In genomic region chr10:11326526-11326925, GRCm38 (mm10) we compare ENCODE assay signal across 15 mouse cellular contexts. TPM values are rescaled to one million over a fixed set of nuclear protein-coding genes. Genes with fewer than 3 reads are reported as not detected.
DNase-seq lines count a peak whose midpoint lies in the region; ATAC-seq and TF ChIP-seq lines count a peak whose summit lies in the region.
"Had no signal": no experiment of that assay in that cellular context is flagged by ENCODE, and none has a peak within 500 bp of the region (broad histone marks: within the 10 kb centered on the region; RNA-seq: fewer than 3 reads in every experiment).

No protein-coding gene starts in this region.

- H3K27ac ChIP-seq in heart, adult 2 months = no peak overlapping the region
- H3K27ac ChIP-seq in liver, adult 2 months (replicated peaks; ENCODE audit: insufficient read depth, low read depth, low read length) = no peak overlapping the region
- H3K27ac ChIP-seq in liver, embryonic 11.5 days (ENCODE audit: low read depth, low read length) = no peak overlapping the region
- no peak overlapping the region for H3K27ac ChIP-seq in liver, embryonic 14.5 days
- H3K27ac ChIP-seq: embryonic facial prominence, embryonic 10.5 days; hindbrain, embryonic 14.5 days; limb, embryonic 15.5 days; macrophage; midbrain, embryonic 13.5 days had no signal

- no peaks in the 10 kb centered on the region for H3K27me3 ChIP-seq in heart, adult 2 months (ENCODE audit: control insufficient read depth, insufficient read depth, low read length)
- H3K27me3 ChIP-seq in liver, adult 2 months (ENCODE audit: control insufficient read depth, insufficient read depth, low read length) = no peaks in the 10 kb centered on the region
- H3K27me3 ChIP-seq in liver, embryonic 11.5 days (replicated peaks; ENCODE audit: control insufficient read depth, insufficient read depth, low read length) = no peaks in the 10 kb centered on the region
- no peaks in the 10 kb centered on the region for H3K27me3 ChIP-seq in liver, embryonic 14.5 days (ENCODE audit: control insufficient read depth, insufficient read depth, low read length)
- H3K27me3 ChIP-seq: limb, embryonic 15.5 days; midbrain, embryonic 13.5 days had no signal

- H3K9ac ChIP-seq in heart, adult 2 months (ENCODE audit: low read depth, low read length) = no peak overlapping the region
- no peak overlapping the region for H3K9ac ChIP-seq in liver, adult 2 months (ENCODE audit: low read depth, low read length)
- H3K9ac ChIP-seq in liver, embryonic 11.5 days (ENCODE audit: low read depth, low read length) = no peak overlapping the region
- no peak overlapping the region for H3K9ac ChIP-seq in liver, embryonic 14.5 days (replicated peaks)
- H3K9ac ChIP-seq: hindbrain, embryonic 14.5 days; limb, embryonic 15.5 days; midbrain, embryonic 13.5 days had no signal

- no peaks in the 10 kb centered on the region for H3K79me2 ChIP-seq in heart, adult 2 months (replicated peaks; ENCODE audit: control insufficient read depth, insufficient read depth, low read length)
- no peaks in the 10 kb centered on the region for H3K79me2 ChIP-seq in liver, adult 2 months (ENCODE audit: control insufficient read depth, insufficient read depth, low read length)

- no peaks in the 10 kb centered on the region for H3K9me3 ChIP-seq in liver, embryonic 11.5 days (ENCODE audit: control insufficient read depth, low read length)
- H3K9me3 ChIP-seq in liver, embryonic 14.5 days (ENCODE audit: control insufficient read depth, low read length) = no peaks in the 10 kb centered on the region
- H3K9me3 ChIP-seq: embryonic facial prominence, embryonic 10.5 days; limb, embryonic 15.5 days; midbrain, embryonic 13.5 days had no signal

- no peak for DNase-seq in heart, adult 2 months
- DNase-seq in heart, adult 9 months (ENCODE audit: low spot score in 2 of 2) = no peak
- no peak for DNase-seq in liver, adult 2 months (ENCODE audit: extremely low read depth, low read depth, low spot score)
- DNase-seq in liver, embryonic 11.5 days (ENCODE audit: low spot score) = no peak
- DNase-seq in NIH3T3 (ENCODE audit: low read depth) = peak; percentile 43
- DNase-seq in liver, embryonic 14.5 days (ENCODE audit: low read depth in 3 of 3, low spot score in 3 of 3) = no peak
- no peak for DNase-seq in heart, postnatal 4 days
- DNase-seq: adrenal gland, postnatal 25 days; B cell, adult 2 months had no signal

- H3K4me2 ChIP-seq in liver, embryonic 11.5 days = no peak overlapping the region
- no peak overlapping the region for H3K4me2 ChIP-seq in liver, embryonic 14.5 days (ENCODE audit: low read depth)
- H3K4me2 ChIP-seq: hindbrain, embryonic 14.5 days; limb, embryonic 15.5 days; midbrain, embryonic 13.5 days had no signal

- TF ChIP-seq POLR2A in heart, adult 2 months (IDR thresholded peaks at IDR 0.05; ENCODE audit: insufficient read depth, low read depth, low read length) = no peak
- TF ChIP-seq POLR2A in liver, adult 2 months (IDR thresholded peaks at IDR 0.05; ENCODE audit: extremely low read depth, insufficient read depth, low read length) = no peak

- no peaks in the 10 kb centered on the region for H3K36me3 ChIP-seq in heart, adult 2 months (ENCODE audit: control insufficient read depth, insufficient read depth, low read length)
- H3K36me3 ChIP-seq in liver, adult 2 months (ENCODE audit: control insufficient read depth, insufficient read depth, low read length) = no peaks in the 10 kb centered on the region
- no peaks in the 10 kb centered on the region for H3K36me3 ChIP-seq in liver, embryonic 11.5 days (ENCODE audit: control insufficient read depth, insufficient read depth, low read length)
- H3K36me3 ChIP-seq in liver, embryonic 14.5 days (replicated peaks; ENCODE audit: control insufficient read depth, insufficient read depth, low read depth) = no peaks in the 10 kb centered on the region
- H3K36me3 ChIP-seq: embryonic facial prominence, embryonic 10.5 days; limb, embryonic 15.5 days; midbrain, embryonic 13.5 days had no signal

- WGBS in heart, adult 2 months = 86% methylated on average over 3 of the region's 3 CpGs
- WGBS in liver, adult 2 months = 94% methylated on average over 3 of the region's 3 CpGs
- WGBS in liver, embryonic 11.5 days = 85% methylated on average over 3 of the region's 3 CpGs
- 85% methylated on average over 3 of the region's 3 CpGs for WGBS in liver, embryonic 14.5 days (ENCODE audit: insufficient replicate concordance)

- TF ChIP-seq CTCF in heart, adult 2 months (IDR thresholded peaks at IDR 0.05) = peak; percentile 57
- TF ChIP-seq CTCF in liver, adult 2 months (IDR thresholded peaks at IDR 0.05; ENCODE audit: low read depth, low read length) = peak; percentile 44; the same call in 1 of the 2 replicates
- TF ChIP-seq CTCF in liver, embryonic 14.5 days (IDR thresholded peaks at IDR 0.05; ENCODE audit: low read depth) = peak; percentile 66

- ATAC-seq in liver, embryonic 11.5 days (replicated peaks; ENCODE audit: low FRiP score) = no peak
- ATAC-seq in liver, embryonic 14.5 days (ENCODE audit: insufficient read depth) = no peak
- no peak for ATAC-seq in erythroid progenitor cell, adult 5-6 weeks (replicated peaks; ENCODE audit: low FRiP score, poor library complexity, severe bottlenecking)
- ATAC-seq: midbrain, embryonic 13.5 days had no signal

- intact Hi-C loops in heart, adult 2 months (cut with DNase I) = no loop called here

- TF ChIP-seq EP300 in heart, adult 2 months (IDR thresholded peaks at IDR 0.05; ENCODE audit: insufficient read depth, low read depth, low read length) = no peak
- TF ChIP-seq EP300 in liver, embryonic 14.5 days (IDR thresholded peaks at IDR 0.05; ENCODE audit: low read depth) = no peak

- no peaks in the 10 kb centered on the region for H3K4me1 ChIP-seq in heart, adult 2 months (ENCODE audit: control insufficient read depth, insufficient read depth, low read length)
- no peaks in the 10 kb centered on the region for H3K4me1 ChIP-seq in liver, adult 2 months (ENCODE audit: control insufficient read depth, insufficient read depth, low read length)
- H3K4me1 ChIP-seq in liver, embryonic 11.5 days (replicated peaks; ENCODE audit: control insufficient read depth, insufficient read depth, low read length) = peaks cover 9% of the 10 kb centered on the region
- peaks cover 26 to 28% of the 10 kb centered on the region in 2 experiments for H3K4me1 ChIP-seq in liver, embryonic 14.5 days (replicated peaks; ENCODE audit: control insufficient read depth in 2 of 2, insufficient read depth in 2 of 2, low read length in 1 of 2)
- H3K4me1 ChIP-seq: embryonic facial prominence, embryonic 10.5 days; limb, embryonic 15.5 days; midbrain, embryonic 13.5 days had no signal

- no peak overlapping the region for H3K4me3 ChIP-seq in heart, adult 2 months
- no peak overlapping the region for H3K4me3 ChIP-seq in liver, adult 2 months (ENCODE audit: insufficient read depth, low read depth, low read length)
- no peak overlapping the region for H3K4me3 ChIP-seq in liver, embryonic 11.5 days (ENCODE audit: low read depth, low read length)
- H3K4me3 ChIP-seq in liver, embryonic 14.5 days (ENCODE audit: insufficient read depth in 1 of 2, low read depth in 2 of 2, low read length in 2 of 2) = no peak overlapping the region
- H3K4me3 ChIP-seq: embryonic facial prominence, embryonic 10.5 days; limb, embryonic 15.5 days; midbrain, embryonic 13.5 days had no signal

RNA-seq across cellular contexts. Expression of gene Epm2a, which starts 16.7 kb away (rescaled TPM):
- 10 to 100 TPM; 31.2 to 35.4 TPM for total RNA-seq in heart, adult 2 months (2021)
- polyA plus RNA-seq in heart, adult 2 months (2012; rRNA removed) = 12.1 and 20.8 TPM in 2 replicates
- total RNA-seq in liver, adult 2 months (2014; rRNA removed) = 6.2 and 6.7 TPM in 2 replicates
- 2.9 and 5.6 TPM in 2 replicates for polyA plus RNA-seq in liver, adult 2 months (2012; rRNA removed)
- polyA plus RNA-seq in liver, embryonic 11.5 days (2014; fragmentation: Nextera tagmentation; extraction: Ambion mirVana) = 0.26 and 0.36 TPM in 2 replicates
- polyA plus RNA-seq in liver, embryonic 14.5 days (2012; rRNA removed) = 0.22 and 0.26 TPM in 2 replicates
- 0.05 and 0.16 TPM in 2 replicates for polyA plus RNA-seq in liver, embryonic 14.5 days (2014; fragmentation: Nextera tagmentation; extraction: Ambion mirVana)
- 0.42 and 1.1 TPM in 2 replicates for total RNA-seq in erythroid progenitor cell, adult 5-6 weeks (2015; ENCODE audit: low replicate concordance)
- total RNA-seq in erythroid progenitor cell, adult 5-6 weeks (2017; ENCODE audit: low replicate concordance) = 1.0 TPM in 1 of 2 replicates, not detected in the other
- total RNA-seq in heart, postnatal 4 days (2021) = 10 to 100 TPM; 12.6 to 12.9 TPM

RNA-seq across cellular contexts. Expression of gene Fbxo30, which starts 45.4 kb away (rescaled TPM):
- 10 to 100 TPM; 23.7 to 27.3 TPM for total RNA-seq in heart, adult 2 months (2021)
- 3.9 and 11.2 TPM in 2 replicates for polyA plus RNA-seq in heart, adult 2 months (2012; rRNA removed)
- total RNA-seq in liver, adult 2 months (2014; rRNA removed) = 8.1 and 9.9 TPM in 2 replicates
- 1.3 and 1.5 TPM in 2 replicates for polyA plus RNA-seq in liver, adult 2 months (2012; rRNA removed)
- 28.7 and 31.1 TPM in 2 replicates for polyA plus RNA-seq in liver, embryonic 11.5 days (2014; fragmentation: Nextera tagmentation; extraction: Ambion mirVana)
- polyA plus RNA-seq in liver, embryonic 14.5 days (2012; rRNA removed) = 8.0 and 12.3 TPM in 2 replicates
- 38.4 and 40.9 TPM in 2 replicates for polyA plus RNA-seq in liver, embryonic 14.5 days (2014; fragmentation: Nextera tagmentation; extraction: Ambion mirVana)
- 46.5 and 62.9 TPM in 2 replicates for total RNA-seq in erythroid progenitor cell, adult 5-6 weeks (2015; ENCODE audit: low replicate concordance)
- total RNA-seq in erythroid progenitor cell, adult 5-6 weeks (2017; ENCODE audit: low replicate concordance) = 56.7 and 89.3 TPM in 2 replicates
- 10 to 100 TPM; 36.1 to 38.7 TPM for total RNA-seq in heart, postnatal 4 days (2021)
